Mouse (Mus musculus): ENCODE measurements around the gene Nmd3. TPM values are rescaled to one million over a fixed set of nuclear protein-coding genes. Genes with fewer than 3 reads are reported as not detected.

Nmd3 gene
- polyA plus RNA-seq (2012; fragmentation: generic; extraction: Trizol), result 10 to 100 TPM in 1 of 2 experiments, 1 to 10 TPM in 1; 2.4 to 15.6 TPM

GRCm38 (mm10) chr3:69721814-69722186, at the start of gene Nmd3:
Nmd3 (plus strand) TSS chr3:69721985.

Other genes with a start within 250 kb of the Nmd3 start
- 10 to 100 TPM in 1 of 2 experiments, 1 to 10 TPM in 1; 1.5 to 13.0 TPM for gene B3galnt1, start 123.0 kb upstream of the Nmd3 start, polyA plus RNA-seq (2012; fragmentation: generic; extraction: Trizol)
- not detected for gene Sptssb, start 138.0 kb downstream of the Nmd3 start, polyA plus RNA-seq (2012; fragmentation: generic; extraction: Trizol)